Mouse (Mus musculus): ENCODE results near the gene Uggt1.

DNA sequence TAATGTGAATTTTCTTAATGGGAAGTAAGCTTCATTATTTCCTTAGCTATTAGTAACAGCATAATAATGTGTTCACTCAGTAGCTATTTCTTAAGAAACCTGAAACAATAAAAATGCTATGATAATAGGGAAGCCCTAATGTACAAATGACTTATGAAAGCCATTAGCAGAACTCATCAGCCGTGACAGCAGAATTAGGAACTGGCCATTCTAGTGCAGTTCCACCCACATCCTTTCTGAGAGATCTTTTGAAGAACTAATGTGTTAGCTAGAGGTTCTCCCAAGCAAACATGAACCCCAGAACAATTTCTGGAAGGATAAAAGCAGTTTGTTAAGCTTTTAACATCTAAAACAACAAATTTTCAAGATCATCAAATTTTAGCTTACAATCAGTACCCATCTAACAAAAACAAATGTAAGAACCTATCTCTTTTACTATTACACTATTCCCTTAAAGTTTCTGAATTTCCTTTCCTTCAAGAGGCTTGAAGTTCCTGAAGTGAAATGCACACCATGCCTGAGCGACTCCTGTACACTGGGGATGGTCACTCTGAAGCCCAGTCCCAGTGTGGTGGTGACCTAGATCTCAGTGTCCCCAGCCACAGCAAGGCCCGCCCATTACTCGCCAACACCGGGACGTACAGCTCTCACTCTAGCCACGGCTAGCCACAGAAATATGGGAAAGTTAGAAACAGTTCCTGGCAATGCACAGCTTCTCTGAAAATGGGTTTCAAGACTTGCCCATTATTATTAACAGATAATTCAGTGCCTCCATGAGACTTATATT, 13.4 kb downstream of the Uggt1 start:
- TF ChIP-seq CTCF (IDR thresholded peaks at IDR 0.05; ENCODE audit: low read depth), result no peak
- no peak for TF ChIP-seq EP300 (IDR thresholded peaks at IDR 0.05; ENCODE audit: low read depth)
